Mouse (Mus musculus): ENCODE measurements around the gene Ndufs4. TPM values are rescaled to one million over a fixed set of nuclear protein-coding genes. Genes with fewer than 3 reads are reported as not detected.
"Not testable (repeated sequence)": the region's sequence is repeated elsewhere in the genome, so short reads cannot be mapped to it uniquely, and the experiment has no call there.

Gene Ndufs4
- polyA plus RNA-seq, 1 experiment = not detected

GRCm38 (mm10) chr13:114304684-114305083 lies 83.4 kb downstream of the Ndufs4 start:
- no peak overlapping the region for H3K27ac ChIP-seq (ENCODE audit: insufficient read depth, low read depth, low read length)
- 87% methylated on average over 7 of the region's 7 CpGs for WGBS
- H3K4me3 ChIP-seq (ENCODE audit: insufficient read depth, low read depth, low read length) = no peak overlapping the region
- H3K4me1 ChIP-seq (ENCODE audit: control insufficient read depth, insufficient read depth, low read length) = no peaks in the 10 kb centered on the region
- TF ChIP-seq CTCF (IDR thresholded peaks at IDR 0.05; ENCODE audit: insufficient read depth, low read depth, low read length) (no peak), POLR2A (IDR thresholded peaks at IDR 0.05; ENCODE audit: insufficient read depth, low read depth, low read length) (no peak)

- no peak for TF ChIP-seq POLR2A (IDR thresholded peaks at IDR 0.05; ENCODE audit: insufficient read depth, low read depth, low read length)
- TF ChIP-seq CTCF (IDR thresholded peaks at IDR 0.05; ENCODE audit: insufficient read depth, low read depth, low read length) = no peak
- WGBS = 91% methylated on average over 4 of the region's 4 CpGs
These were observed 84.4 kb downstream of the Ndufs4 start for GRCm38 (mm10) chr13:114303466-114304175.

DNA sequence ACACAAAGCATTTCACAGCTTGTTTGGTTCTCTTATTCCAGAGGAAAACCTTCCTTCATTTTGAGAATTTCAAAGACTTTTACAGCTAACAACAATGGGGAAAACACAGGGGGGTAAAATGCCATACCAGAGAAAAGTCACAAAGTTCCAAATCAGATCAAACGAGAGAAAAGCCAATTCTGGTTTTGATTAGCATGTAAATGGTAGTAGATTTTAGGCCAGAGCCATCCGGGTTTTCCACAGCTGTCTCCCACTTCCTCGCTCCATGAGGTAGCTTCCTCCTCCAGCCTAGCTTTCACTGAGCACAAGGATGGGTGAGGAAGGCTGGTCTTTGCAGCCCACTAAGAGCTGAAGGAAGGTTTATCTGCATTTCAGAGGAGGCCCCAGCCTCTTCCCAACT lies 90.3 kb downstream of the Ndufs4 start:
- no peak for TF ChIP-seq CTCF (IDR thresholded peaks at IDR 0.05; ENCODE audit: insufficient read depth, low read depth, low read length)
- no peak for TF ChIP-seq POLR2A (IDR thresholded peaks at IDR 0.05; ENCODE audit: insufficient read depth, low read depth, low read length)
- no peaks in the 10 kb centered on the region for H3K4me1 ChIP-seq (ENCODE audit: control insufficient read depth, insufficient read depth, low read length)
- WGBS = 63% methylated on average over 3 of the region's 3 CpGs
- no peak overlapping the region for H3K4me3 ChIP-seq (ENCODE audit: insufficient read depth, low read depth, low read length)
- H3K27ac ChIP-seq (ENCODE audit: insufficient read depth, low read depth, low read length) = no peak overlapping the region

More at GRCm38 (mm10) chr13:114303466-114304175, 84.4 kb downstream of the Ndufs4 start:
- Histone ChIP-seq H3K4me3 (ENCODE audit: insufficient read depth, low read depth, low read length) (no peak overlapping the region), H3K27ac (ENCODE audit: insufficient read depth, low read depth, low read length) (no peak overlapping the region), H3K4me1 (ENCODE audit: control insufficient read depth, insufficient read depth, low read length) (no peaks in the 10 kb centered on the region)

- no peaks in the 10 kb centered on the region for H3K4me1 ChIP-seq (ENCODE audit: control insufficient read depth, insufficient read depth, low read length)
- no peak overlapping the region for H3K4me3 ChIP-seq (ENCODE audit: insufficient read depth, low read depth, low read length)
- WGBS = 97% methylated on average over 4 of the region's 4 CpGs
- no peak overlapping the region for H3K27ac ChIP-seq (ENCODE audit: insufficient read depth, low read depth, low read length)
- no peak for TF ChIP-seq POLR2A (IDR thresholded peaks at IDR 0.05; ENCODE audit: insufficient read depth, low read depth, low read length)
- TF ChIP-seq CTCF (IDR thresholded peaks at IDR 0.05; ENCODE audit: insufficient read depth, low read depth, low read length) = no peak
These were observed 91.5 kb downstream of the Ndufs4 start for GRCm38 (mm10) chr13:114296556-114296955.

DNA sequence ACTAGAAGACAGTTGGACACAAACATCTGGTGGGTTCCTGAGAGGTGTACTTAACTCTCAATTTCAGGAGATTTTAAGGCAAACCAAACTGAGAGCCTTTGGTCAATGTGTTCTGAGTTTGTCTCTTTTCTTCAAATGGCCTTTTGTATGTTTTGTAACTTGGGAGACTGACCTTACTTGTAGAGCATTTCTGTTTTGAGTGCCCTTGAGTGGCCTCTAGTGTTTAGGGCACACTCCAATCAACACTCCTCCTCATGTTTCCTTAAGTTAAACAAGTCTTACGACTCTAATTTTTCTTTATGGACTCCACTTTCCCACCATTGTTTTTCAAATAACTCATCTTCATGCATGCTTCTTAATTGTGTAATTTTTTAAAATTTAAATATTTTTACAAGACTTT lies 98.6 kb downstream of the Ndufs4 start:
- TF ChIP-seq CTCF (IDR thresholded peaks at IDR 0.05; ENCODE audit: insufficient read depth, low read depth, low read length) (no peak), POLR2A (IDR thresholded peaks at IDR 0.05; ENCODE audit: insufficient read depth, low read depth, low read length) (no peak)
- H3K27ac ChIP-seq (ENCODE audit: insufficient read depth, low read depth, low read length) = no peak overlapping the region
- no peak overlapping the region for H3K4me3 ChIP-seq (ENCODE audit: insufficient read depth, low read depth, low read length)
- 96% methylated on average over 1 of the region's 1 CpGs for WGBS
- H3K4me1 ChIP-seq (ENCODE audit: control insufficient read depth, insufficient read depth, low read length) = no peaks in the 10 kb centered on the region

- no peak for TF ChIP-seq POLR2A (IDR thresholded peaks at IDR 0.05; ENCODE audit: insufficient read depth, low read depth, low read length)
- TF ChIP-seq CTCF (IDR thresholded peaks at IDR 0.05; ENCODE audit: insufficient read depth, low read depth, low read length) = no peak
- no peak overlapping the region for H3K4me3 ChIP-seq (ENCODE audit: insufficient read depth, low read depth, low read length)
- no peaks in the 10 kb centered on the region for H3K4me1 ChIP-seq (ENCODE audit: control insufficient read depth, insufficient read depth, low read length)
- WGBS = 98% methylated on average over 3 of the region's 3 CpGs
- H3K27ac ChIP-seq (ENCODE audit: insufficient read depth, low read depth, low read length) = no peak overlapping the region
These were observed 99.5 kb downstream of the Ndufs4 start for GRCm38 (mm10) chr13:114288511-114288910.

DNA sequence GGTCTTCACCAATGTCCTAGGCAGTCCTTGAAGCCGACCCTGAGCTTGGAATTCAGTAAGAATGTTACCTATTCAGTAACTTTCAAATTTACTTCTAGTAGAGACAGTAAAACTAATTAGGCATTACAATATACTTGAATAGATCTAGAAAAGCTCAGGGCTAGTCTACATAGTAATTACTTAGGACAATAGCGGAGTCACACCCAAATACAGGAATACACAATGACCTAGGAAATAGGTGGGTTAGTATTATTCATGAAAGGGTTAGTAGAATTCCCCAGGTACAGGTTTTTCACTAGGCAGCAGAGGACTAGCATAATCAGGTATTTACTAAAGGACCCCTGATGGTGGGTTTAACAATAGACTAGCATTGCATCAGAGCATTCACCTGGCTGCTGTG lies 109.4 kb downstream of the Ndufs4 start:
- not testable (repeated sequence) for H3K4me1 ChIP-seq (ENCODE audit: control insufficient read depth, insufficient read depth, low read length); H3K4me3 ChIP-seq (ENCODE audit: insufficient read depth, low read depth, low read length); H3K27ac ChIP-seq (ENCODE audit: insufficient read depth, low read depth, low read length)
- WGBS = 93% methylated on average over 2 of the region's 2 CpGs

DNA sequence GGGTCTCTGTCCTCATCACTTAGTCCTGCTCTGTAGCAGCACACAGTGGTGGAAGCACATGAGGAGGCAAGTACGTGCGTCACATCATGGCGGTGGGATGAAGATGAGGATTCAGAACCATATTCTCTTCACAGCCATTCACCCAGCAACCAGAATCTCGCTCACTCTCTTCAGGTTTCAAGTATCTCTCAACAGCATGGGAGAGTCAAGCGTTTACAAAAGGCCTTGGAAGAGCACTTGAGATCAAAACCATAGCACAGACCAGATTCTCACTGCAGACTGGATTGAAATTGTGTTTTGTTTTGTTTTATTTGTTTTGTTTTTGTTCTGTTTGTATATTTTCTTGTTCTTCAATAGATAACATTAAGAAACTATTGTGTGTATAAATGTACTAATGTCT lies 110.8 kb downstream of the Ndufs4 start:
- TF ChIP-seq CTCF (IDR thresholded peaks at IDR 0.05; ENCODE audit: insufficient read depth, low read depth, low read length) (no peak), POLR2A (IDR thresholded peaks at IDR 0.05; ENCODE audit: insufficient read depth, low read depth, low read length) (no peak)
- Histone ChIP-seq H3K27ac (ENCODE audit: insufficient read depth, low read depth, low read length) (no peak overlapping the region), H3K4me1 (ENCODE audit: control insufficient read depth, insufficient read depth, low read length) (no peaks in the 10 kb centered on the region), H3K4me3 (ENCODE audit: insufficient read depth, low read depth, low read length) (no peak overlapping the region)
- 95% methylated on average over 5 of the region's 5 CpGs for whole genome bisulfite sequencing

DNA sequence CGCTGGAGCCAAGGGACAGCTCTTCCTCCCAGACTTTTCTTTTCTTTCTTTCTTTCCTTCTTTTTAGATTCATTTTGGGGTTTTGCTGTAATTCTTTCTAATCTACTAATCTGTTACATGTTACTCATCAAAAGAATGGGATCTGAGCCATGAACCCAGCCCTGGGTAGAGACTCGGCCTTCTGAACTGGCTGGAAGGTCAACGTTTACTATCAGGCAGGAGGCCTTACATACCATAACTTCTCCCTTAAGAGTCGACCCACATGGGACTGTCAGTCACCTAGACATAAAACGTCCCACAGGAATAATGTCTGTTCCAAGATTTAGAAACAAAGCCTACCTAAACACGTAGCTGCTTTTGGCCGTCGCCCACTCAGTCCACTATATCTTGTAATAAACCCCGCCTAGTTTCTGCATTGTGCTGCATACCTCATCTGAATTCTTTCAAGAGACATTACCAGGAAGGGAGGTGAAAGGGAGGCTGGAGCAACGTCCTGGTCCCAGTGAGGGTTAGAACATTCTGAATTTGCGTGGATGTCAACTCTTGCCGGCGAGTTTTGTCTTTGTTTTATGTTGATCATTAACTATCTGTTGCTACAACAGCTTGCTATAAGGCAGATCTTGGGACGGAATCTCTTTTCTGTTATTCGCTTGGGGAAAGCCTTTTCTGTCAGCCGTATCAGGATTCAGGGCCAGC lies 116.5 kb downstream of the Ndufs4 start:
- Histone ChIP-seq H3K4me1 (ENCODE audit: control insufficient read depth, insufficient read depth, low read length) (no peaks in the 10 kb centered on the region), H3K27ac (ENCODE audit: insufficient read depth, low read depth, low read length) (no peak overlapping the region), H3K4me3 (ENCODE audit: insufficient read depth, low read depth, low read length) (no peak overlapping the region)
- WGBS = 85% methylated on average over 16 of the region's 16 CpGs
- TF ChIP-seq CTCF (IDR thresholded peaks at IDR 0.05; ENCODE audit: insufficient read depth, low read depth, low read length) (no peak), POLR2A (IDR thresholded peaks at IDR 0.05; ENCODE audit: insufficient read depth, low read depth, low read length) (no peak)
